Mouse (Mus musculus) liver, adult (tissue): ENCODE data around the gene Nos1.

Experiments used
- GATA4 ChIP-seq: IDR thresholded peaks from 2 replicates; pipeline ENCODE4 v1.6.1; 2014; ENCODE audit warnings: mild to moderate bottlenecking, low read length; ENCODE audit not compliant: insufficient replicate concordance

The Nos1 gene

GRCm38 (mm10) chr5:117916349-117916748, 135.5 kb downstream of the Nos1 start:
- TF ChIP-seq GATA4 = no peak

- no peak for TF ChIP-seq GATA4
Measured at GRCm38 (mm10) chr5:117916906-117917305, 136.1 kb downstream of the Nos1 start.

DNA sequence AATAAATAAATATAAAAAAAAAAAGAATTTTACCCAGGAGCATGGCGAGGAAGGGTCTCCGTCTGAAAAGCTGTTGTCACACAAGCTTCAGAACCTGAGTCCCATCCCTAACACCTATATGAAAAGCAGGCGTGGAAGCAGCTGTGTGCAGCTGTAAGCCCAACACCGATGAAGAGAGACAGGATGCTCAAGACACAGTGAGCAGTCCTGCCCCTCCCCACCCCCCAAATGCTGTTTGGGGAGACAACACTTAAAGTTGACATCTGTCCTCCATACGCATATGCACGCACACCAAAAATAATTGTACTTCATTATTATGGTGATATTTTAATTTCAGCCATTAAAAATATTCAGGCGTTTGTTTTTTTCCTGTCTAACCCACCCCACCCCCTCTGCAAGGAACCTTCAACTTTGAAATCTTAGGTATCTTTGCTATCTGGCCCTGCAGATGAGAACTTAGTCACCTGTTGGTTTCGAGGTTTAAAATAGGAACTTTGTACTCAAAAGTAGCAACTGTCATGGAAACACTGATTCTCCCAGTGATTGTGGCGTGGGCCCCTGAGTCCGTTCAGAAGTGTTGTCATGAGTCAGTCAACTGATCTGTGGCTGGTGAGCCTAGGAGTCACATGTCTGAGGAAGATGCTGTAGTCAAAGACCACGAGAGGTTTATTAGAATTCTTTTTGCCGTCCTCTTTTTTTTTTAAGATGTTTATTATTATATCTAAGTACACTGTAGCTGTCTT, 141.1 kb downstream of the Nos1 start:
- no peak for TF ChIP-seq GATA4

- TF ChIP-seq GATA4 = no peak
Measured at GRCm38 (mm10) chr5:117923688-117924087, 142.9 kb downstream of the Nos1 start.

DNA sequence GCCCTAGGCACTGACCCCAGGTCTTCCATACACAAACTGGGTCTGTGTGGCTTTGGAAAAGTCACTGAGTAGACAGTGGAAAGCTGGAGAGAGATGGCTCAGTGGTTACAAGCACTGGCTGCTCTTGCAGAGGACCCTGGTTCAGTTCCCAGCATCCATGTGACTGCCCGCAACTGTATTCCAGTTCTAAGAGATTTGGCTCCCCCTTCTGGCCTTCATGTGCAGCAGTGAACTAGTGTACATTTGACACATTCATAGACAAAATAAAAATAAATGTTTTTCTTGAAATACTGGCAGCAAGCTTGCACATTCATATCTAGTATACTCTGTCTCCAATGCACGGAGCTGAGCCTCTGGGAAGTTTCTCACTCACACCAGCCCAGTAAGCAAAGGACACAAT, 147.7 kb downstream of the Nos1 start:
- TF ChIP-seq GATA4 = no peak

DNA sequence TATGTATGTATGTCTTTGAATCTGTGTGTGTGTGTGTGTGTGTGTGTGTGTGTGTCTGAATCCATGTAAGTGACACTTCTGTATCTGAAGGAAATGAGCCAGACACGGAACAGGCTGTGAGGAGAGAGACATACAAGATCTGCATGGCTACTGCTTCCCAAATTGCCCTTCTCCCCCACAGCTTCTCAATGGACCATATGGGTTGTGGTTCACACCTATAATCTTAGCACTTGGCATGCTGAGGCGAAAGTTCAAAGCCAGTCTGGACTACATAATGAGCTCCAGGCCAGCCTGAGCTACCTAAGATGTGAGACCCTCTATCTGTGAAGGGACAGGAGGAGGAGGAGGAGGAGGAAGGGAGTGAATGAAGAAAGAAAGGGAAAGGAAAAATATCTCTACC, 151.4 kb downstream of the Nos1 start:
- TF ChIP-seq GATA4 = no peak

- TF ChIP-seq GATA4 = no peak
Measured at GRCm38 (mm10) chr5:117932862-117933261, 152.0 kb downstream of the Nos1 start.

- TF ChIP-seq GATA4 = no peak
Measured at GRCm38 (mm10) chr5:117936346-117936745, 155.5 kb downstream of the Nos1 start.

DNA sequence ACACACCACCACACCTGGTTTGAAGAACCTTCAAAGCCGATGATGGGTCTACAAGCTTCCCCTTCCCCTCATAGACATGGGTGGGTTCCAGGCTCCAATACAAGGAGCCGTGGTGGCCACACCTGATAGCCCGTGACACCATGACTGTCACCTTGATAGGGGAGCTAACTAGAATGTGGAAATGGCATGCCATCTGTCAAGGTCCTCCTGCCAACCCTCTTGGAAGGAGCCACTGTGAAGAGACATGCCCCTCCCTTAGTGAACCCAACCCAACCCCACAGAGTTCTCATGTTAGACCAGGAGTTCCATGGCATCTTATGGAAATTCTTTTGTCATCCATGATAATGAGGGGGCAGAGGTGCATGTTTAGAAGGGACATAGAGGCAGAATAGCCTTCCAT, 156.4 kb downstream of the Nos1 start:
- no peak for TF ChIP-seq GATA4

- no peak for TF ChIP-seq GATA4
Measured at GRCm38 (mm10) chr5:117938182-117938581, 157.3 kb downstream of the Nos1 start.

GRCm38 (mm10) chr5:117939402-117939801, 158.6 kb downstream of the Nos1 start:
- no peak for TF ChIP-seq GATA4

DNA sequence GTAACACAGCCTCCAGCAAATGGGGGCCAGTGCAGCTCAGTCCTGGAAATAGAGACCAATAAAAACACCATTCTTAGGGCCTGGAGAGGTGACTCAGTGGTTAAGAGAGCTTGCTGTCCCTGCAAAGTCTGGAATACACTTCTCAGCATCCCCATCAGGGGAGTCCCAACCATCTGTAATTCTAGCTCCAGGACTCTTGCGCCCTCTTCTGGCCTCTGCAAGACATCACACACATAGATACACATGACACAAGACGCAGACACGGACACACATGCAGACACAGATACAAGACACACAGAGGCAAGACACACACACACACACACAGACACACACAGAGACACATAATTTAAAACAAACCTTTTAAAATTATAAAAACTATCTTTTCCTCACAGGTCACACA, 160.7 kb downstream of the Nos1 start:
- no peak for TF ChIP-seq GATA4

- no peak for TF ChIP-seq GATA4
Measured at GRCm38 (mm10) chr5:117946605-117947004, 165.8 kb downstream of the Nos1 start.

DNA sequence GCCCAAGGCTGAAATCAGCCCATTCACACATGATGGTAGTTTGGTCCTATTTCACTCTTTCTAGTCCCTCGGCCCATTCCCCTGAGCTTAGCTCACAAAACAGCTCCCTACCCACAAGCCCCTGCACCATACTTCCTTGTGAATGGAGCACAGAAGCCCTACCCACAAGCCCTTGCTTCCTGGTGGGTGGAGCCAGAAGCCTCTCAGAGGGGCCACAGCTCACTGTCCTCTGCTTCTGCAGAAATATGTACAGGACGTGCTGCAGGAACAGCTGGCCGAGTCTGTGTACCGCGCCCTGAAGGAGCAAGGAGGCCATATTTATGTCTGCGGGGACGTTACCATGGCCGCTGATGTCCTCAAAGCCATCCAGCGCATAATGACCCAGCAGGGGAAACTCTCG, 168.6 kb downstream of the Nos1 start:
- TF ChIP-seq GATA4 = no peak

- no peak for TF ChIP-seq GATA4
Measured at GRCm38 (mm10) chr5:117953893-117954292, 173.1 kb downstream of the Nos1 start.

DNA sequence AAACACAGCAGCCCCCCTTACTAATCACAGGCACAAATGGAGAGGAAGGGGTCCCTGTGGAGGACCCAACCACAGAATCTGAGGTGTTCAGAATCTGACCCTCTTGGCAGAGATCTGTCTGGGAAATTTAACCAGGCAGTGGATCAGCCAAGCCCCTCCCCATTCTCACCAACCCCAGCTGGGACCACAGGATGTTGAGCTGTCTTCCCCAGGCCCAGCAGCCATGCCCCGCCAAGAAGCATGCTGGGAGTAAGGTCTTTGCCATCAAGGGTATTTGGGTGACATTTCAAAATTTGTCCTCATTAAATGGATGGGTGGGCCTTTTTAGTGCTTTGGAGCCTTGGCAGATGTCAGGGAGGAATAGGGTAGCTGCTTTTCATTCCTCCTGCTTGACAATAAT, 173.6 kb downstream of the Nos1 start:
- TF ChIP-seq GATA4 = no peak
